Mouse (Mus musculus): Measurements from ENCODE around the gene Furin.

Gene Furin

DNA sequence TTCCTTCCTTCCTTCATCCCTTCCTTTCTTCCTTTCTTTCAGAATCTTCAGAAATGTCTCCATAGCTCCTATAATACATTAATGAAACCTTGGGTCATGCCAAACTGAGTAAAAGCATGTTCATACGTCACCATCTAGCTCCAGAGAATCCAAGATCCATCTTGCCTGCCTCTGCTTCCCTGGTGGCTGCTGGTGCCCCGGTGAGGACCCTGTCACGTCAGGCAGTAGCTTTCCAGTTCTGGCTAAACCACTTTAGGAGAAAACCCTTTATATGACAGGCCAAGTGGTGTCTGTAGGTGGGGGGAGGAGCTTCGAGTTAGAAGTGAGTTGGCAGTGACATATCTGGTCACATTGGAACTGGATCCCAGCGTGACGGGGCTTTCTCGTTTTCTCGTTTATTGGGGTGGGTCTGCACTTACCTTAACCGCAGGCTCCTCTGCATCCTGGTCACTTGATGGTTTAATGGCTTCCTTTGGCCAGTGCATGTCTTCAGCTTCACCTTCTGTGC is at the start of gene Furin:
TSS of gene Furin (minus strand) at position 249 of the 508 bp plus-strand sequence.
- DNase-seq: peak; percentile 64

DNA sequence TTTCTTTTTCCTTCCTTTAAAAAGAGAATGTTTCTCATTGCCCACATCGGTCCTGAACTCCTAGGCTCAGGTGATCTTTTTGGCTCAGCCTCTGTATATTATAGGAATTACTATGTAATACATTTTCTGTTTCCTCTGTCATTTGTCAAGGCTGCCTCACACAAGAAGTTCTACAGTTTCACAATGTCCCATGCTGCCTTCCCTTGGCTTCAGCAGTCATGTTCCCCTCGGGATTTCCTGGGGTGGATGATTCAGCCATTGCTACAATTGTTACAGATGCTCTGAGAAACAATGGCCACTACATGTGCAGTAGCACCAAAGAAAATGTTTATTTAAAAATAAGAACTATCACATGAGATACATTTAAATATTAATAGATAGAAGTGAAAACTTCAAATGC is 49.5 kb upstream of the Furin start:
- DNase-seq: peak; percentile 26

GRCm38 (mm10) chr7:80453997-80454396 is 48.8 kb upstream of the Furin start:
- no peak for DNase-seq

- no peak for DNase-seq
These were observed 47.9 kb upstream of the Furin start for GRCm38 (mm10) chr7:80453121-80453520.

DNA sequence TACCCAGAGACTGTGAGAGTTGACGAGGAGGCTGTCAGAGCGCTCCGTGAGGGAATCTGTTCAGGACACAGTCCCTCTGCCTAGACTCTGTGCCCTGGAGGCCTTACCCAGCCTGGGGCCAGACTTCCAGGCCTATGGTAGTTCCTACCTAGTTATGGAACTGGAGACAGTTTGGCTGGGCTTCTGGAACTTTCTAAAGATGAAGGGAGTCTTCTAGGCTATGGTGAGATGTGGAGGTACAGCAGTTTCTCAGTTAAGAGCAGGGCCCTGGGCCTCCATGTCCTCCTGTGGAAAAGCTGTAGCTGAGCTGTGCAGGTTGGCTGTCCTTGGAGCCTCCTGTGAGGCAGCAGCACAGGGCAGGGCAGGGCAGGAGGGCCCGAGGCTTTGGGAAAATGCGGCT is 47.0 kb upstream of the Furin start:
- DNase-seq: no peak

GRCm38 (mm10) chr7:80451550-80452232 is 46.5 kb upstream of the Furin start:
- no peak for DNase-seq

DNA sequence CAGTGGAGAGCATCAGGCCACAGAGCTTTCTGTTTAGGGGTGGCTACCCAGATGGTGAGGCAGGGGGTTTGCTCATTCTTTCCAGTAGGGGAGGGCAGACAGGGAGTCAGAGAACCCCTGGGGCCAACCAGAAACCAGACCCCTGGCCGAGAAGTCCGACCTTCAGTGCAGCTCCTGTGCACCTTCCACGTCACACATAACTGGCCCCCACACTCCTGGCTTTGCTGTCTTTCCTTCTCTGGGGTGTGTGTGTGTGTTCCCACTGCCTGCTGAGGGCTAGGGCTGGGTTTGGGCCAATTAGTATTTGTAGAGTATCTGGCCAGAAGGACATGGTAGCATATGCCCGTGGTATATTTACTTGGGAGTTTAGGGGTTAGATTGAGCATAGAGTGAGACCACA is 45.1 kb upstream of the Furin start:
- no peak for DNase-seq

DNA sequence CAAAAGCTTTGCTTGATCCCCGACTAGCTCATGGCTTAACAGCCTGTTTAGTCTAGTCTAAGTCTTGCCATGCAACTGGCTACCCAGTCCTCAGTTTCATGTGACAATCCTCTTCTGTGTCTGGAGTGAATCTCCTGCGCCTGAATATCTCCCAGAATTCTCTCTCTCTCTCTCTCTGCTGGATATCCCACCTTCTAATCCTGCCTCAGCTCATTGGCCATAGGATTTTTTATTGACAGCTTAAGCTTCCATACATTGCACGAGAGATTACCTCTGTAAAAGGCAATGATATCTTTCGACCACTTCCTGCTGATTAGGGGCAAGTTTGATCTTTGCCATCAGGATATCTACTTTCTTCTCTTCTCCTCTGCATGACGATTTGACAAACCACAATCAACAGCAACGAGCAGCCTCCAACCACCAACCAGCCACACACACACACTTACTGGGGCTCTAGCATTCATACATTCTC is 44.4 kb upstream of the Furin start:
- DNase-seq: no peak

GRCm38 (mm10) chr7:80447336-80447735 is 42.1 kb upstream of the Furin start:
- no peak for DNase-seq

GRCm38 (mm10) chr7:80446221-80446878 is 41.1 kb upstream of the Furin start:
- DNase-seq: peak; percentile 41

DNA sequence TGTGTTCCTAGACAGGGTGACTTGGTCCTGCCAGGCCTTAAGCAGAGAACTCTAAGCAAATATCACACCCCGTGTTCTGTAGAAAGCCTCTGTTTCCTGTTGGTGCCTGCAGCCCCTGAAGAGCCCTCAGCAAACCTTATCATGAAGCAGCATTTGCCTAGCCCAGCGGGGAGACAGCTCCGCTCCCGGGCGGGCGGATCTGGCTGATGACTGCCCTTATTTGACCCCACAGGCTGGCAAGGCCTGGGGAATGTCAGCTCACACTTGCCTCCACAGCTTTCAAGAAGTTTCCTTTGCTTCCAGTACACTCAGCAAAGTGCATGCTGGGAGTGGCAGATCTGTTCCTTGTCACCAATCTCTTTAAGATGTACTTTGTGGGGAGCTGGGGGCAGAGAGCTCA is 40.3 kb upstream of the Furin start:
- DNase-seq: peak; percentile 79

- peak; percentile 51 for DNase-seq
These were observed 39.4 kb upstream of the Furin start for GRCm38 (mm10) chr7:80444401-80445249.

DNA sequence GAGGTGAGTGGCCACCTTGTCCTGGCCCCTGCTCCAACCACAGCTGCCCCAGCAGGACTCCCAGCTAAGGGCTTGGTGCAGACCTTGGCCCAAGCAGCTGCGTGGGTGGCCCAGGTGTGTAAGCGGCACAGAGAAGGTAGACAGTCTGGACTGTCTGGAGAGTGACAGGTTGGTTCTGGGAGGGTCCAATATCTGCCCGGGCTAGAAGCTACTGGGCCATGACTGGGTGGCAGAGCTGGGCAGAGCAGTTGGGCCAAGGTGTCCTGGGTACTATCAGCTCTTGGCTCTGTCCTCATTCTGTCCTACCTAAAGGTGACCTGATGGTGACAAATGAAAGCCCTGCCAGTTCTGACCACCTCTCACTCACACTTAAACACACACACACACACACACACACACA is 37.9 kb upstream of the Furin start:
- no peak for DNase-seq

DNA sequence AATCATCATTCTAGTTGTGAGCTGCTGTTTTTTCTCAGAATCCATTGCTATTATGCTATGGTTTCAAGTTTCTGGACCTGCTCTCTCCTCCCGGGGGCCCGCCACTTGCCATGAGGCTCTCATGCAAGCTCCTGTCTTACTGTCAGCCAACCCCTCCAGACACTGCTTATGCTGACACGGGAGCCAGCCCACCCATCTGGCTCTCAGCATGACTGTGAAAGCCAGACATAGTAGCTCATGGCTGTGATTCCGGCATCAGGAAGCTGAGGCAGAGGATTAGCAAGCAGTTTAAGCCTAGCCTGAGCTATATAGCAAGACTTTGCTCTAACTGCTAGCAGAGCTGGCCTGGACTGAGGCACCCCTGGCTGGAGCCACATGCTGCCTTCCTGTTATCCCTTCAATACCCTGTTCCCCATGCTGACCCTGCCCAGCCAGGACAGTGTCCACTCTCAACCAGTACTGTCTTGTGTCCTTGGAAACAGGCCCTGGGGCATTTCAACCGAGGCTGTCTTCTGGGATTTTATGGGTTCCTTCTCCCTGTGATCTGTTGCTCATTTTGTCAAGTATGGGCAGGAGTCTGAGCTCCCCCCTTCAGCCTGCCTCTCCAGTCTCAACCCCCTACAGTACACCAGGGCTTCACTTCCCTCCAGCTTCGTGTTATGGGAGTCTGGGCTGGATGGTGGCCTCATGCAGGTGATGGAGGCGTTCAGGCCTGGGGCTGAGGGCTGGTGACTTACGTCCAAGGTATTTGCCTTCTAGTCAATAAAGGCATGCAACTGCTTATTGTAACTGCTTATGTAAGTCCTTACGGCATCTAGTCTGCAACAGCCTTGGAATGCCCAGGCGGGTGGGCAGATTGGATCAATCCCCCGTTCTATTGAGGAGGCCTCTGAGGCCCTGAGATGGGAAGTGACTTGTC is 37.0 kb upstream of the Furin start:
- peak; percentile 45 for DNase-seq

DNA sequence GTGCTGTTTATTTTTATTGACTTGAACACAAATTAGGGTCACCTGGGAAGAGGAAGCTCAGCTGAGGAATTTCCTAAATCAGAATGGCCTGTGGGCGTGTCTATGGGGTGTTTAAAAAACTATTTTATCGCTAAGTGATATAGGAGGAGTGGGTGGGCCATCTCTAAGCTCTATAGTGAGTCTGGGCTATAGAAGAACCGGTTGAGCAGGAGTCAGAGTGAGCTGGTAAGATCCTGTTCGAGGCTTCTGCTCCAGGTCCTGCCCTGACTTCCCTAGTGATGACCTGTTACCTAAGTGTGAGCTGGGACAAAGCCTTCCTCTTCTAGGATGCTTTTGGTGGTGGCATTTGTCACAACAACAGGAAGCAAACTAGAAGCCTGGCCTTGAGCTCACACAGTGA is 35.4 kb upstream of the Furin start:
- peak; percentile 36 for DNase-seq

DNA sequence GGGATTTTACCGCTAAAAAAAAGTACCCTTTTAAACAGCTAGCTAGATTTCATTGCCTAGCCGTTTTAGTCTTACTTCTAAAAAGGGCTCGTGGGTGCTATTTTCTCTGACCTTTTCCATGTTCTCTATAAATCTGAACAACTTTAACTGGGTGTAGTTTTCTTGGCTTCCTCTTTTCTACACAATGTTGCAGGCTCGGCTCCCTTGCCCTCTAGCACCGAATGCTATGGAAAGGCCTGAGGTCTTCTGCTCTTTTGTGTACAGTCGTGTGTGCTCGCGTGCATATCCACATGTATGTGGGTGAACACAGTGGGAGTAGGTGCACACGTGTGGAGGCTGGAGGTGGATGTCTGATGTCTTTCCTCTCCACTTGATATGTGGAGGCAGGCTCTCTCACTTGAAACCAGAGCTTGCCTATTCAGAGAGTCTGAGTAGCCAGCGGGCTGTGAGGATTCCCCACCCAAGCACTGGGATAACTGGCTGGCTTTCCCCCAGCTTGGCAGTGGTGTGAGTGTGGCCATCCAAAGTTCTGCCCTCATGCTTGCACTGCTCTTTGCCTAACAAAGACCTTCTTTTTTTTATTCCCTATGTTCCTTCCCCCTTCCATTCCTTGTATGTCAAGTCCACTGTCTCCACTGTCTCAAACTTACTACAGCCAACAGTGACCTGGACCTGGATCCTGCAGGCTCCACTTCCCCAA is 34.7 kb upstream of the Furin start:
- DNase-seq: peak; percentile 27

DNA sequence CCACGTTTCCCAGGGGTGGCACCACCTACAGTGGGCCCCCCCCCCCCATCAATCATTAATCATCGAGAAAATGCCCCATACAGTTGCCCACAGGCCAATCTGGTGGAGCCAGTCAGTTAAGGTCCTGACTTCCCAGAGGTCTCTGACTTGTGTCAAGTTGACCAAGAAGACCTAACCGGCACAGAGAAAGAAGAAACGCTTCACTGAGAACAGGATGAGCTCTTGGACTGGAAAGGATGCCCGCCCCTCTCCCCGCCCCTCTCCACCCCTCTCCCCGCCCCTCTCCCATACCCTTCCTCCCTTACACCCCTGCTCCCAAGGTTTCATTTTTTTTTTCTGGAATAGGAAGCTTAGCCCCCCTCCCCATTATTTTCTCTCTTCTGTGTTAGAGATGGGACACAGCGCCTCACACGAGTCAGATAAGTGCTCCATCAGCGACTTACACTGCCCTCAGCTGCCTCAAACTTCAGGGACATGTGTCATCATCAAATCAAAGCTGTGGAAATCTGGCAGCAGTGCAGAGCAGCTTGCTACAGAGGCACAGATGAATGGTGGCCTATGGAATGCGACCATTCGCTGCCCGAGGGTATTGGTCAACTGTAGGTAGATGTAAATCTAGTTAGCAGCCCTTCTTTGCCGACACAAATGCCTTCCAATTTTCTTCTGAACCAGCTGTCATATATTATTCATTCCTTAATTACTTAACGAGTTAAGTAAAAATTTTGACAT is 34.0 kb upstream of the Furin start:
- no peak for DNase-seq

DNA sequence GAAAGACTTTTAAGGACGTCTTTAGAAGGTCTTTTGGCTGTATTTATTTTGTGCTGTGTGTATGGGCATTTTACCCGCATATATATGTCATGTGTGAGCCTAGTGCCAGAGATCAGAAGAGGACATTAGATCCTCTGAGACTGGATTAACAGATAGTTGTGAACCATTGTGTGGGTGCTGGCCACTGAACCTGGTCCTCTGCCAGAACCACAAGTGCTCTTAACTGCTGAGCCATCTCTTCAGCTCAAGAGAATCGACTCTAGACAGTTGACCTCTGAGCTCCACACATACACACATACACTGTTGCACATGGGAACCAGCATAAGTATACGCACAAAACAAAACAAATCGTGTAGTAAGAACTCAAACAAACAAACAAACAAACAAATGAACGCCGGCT is 31.3 kb upstream of the Furin start:
- no peak for DNase-seq

DNA sequence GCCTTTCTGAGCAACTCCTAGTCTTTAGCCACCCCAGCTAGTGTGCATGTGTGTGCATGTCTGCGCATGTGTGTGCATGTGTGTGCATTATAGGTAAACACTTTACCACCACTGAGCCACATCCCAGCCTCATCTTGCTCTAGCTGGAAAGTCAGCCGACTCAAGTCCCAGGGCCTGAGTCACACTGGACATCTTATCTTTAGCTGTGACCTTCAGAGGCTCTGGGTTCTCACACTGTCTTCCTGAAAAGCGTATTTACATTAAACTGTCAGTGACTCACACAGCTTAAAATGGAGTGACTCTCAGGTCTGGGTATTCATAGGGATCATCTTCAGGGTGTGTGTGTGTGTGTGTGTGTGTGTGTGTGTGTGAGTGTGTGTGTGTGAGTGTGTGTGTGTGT is 30.4 kb upstream of the Furin start:
- DNase-seq: no peak

DNA sequence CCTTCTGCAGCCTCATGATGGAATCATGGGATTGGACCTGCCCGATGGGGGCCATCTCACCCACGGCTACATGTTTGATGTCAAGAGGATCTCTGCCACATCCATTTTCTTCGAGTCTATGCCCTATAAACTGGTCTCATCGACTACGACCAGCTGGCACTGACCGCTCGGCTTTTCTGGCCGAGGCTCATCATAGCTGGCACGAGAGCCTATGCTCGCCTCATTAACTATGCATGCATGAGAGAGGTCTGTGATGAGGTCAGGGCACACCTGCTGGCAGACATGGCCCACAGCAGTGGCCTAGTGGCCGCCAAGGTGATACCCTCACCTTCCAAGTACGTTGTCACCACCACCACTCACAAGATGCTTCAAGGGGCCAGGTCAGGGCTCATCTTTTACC is 24.4 kb upstream of the Furin start:
- DNase-seq: no peak

GRCm38 (mm10) chr7:80427730-80428129 is 22.5 kb upstream of the Furin start:
- DNase-seq: no peak

Data from lung, postnatal 36 days (tissue).